Mouse (Mus musculus) hematopoietic multipotent progenitor cell, adult 10-12 weeks (in vitro differentiated cells): ENCODE measurements around the gene Mep1a. TPM values are rescaled to one million over a fixed set of nuclear protein-coding genes. Genes with fewer than 3 reads are reported as not detected.

Experiments
- polyA plus RNA-seq: library from polyadenylated mRNA; stranded (reverse); fragments of >175 nt; gene quantifications from 2 replicates; pipeline ENCODE4 v1.2.3, GENCODE M21; 2012; ENCODE audit warnings: low replicate concordance

The Mep1a gene
- polyA plus RNA-seq, result not detected in 2 replicates

DNA sequence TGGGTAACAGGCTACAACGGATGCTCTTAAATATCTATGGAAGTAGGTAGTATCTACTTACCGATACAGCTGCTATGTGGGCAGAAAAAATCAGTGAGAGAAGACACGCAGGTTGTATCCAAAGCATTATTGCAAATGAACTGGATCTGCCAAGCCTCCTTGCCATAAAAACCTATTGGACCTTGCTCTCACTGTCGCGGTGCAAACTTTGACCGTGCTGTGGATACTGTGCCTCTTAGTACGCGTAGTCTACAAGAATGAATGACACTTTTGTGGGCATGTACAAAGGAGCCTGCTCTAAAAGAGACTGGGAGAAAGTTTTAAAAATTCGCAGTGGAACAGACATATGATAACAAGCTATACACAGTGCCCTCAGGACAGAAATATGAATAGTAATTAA lies at the start of gene Mep1a:
Gene Mep1a, minus strand, starts transcription at position 221 of the 400 bp plus-strand sequence.

DNA sequence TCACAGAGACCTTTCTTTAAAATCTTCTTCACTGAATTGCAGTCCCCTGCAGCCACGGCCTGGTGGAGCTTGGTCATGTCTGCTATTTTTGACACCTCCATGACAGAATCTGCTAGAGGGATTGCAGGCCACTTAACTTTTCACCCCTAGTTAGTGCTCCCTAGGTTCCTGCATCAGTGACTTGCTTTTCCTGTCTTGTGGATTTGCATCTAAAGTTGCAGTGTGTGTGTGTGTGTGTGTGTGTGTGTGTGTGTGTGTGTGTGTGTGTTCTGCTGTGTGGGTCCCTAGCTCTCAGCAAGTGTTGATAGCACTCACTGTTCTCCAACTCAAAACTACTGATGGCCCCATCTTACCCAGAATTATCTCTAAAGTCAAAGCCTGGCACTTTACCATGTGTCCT lies 40.9 kb upstream of the Mep1a start, which contains the start of gene Ankrd66:
Gene Ankrd66, minus strand, starts transcription at position 101 of the 400 bp plus-strand sequence.

Other genes starting within 250 kb of the Mep1a start
- gene Adgrf1, start 232.5 kb downstream of the Mep1a start, polyA plus RNA-seq, result not detected in 2 replicates
- gene Adgrf5, start 142.4 kb downstream of the Mep1a start, polyA plus RNA-seq, result 0.05 and 0.28 TPM in 2 replicates
- not detected in 2 replicates for gene Ankrd66, start 40.8 kb upstream of the Mep1a start, polyA plus RNA-seq
- 9.3 and 17.0 TPM in 2 replicates for gene Pla2g7, start 65.3 kb upstream of the Mep1a start, polyA plus RNA-seq
- gene Tdrd6, start 127.5 kb upstream of the Mep1a start, polyA plus RNA-seq, result not detected in 2 replicates
- gene Slc25a27, start 164.4 kb upstream of the Mep1a start, polyA plus RNA-seq, result 1.1 and 1.5 TPM in 2 replicates
- gene Cyp39a1, start 164.6 kb upstream of the Mep1a start, polyA plus RNA-seq, result 0.13 and 1.1 TPM in 2 replicates